Mouse (Mus musculus) c-Kit-positive CD71-positive TER-119-negative erythroid progenitor cells, embryonic 14.5 days (primary cell): Measurements from ENCODE around the gene Rabac1.

Experiments used
- DNase-seq: peaks from one replicate; pipeline ENCODE4 v3.0.0-alpha.2; 2013; ENCODE audit warnings: low read depth

The Rabac1 gene

GRCm38 (mm10) chr7:24930475-24930874, 42.1 kb downstream of the Rabac1 start:
- no peak for DNase-seq
